Mouse (Mus musculus) spleen, adult 2 months (tissue): Measurements from ENCODE around the gene Rhobtb3.

Experiments used
- CTCF ChIP-seq: fragments of 200-500 bp; IDR thresholded peaks from 2 replicates; pipeline ENCODE4 v1.5.1; 2011; ENCODE audit warnings: mild to moderate bottlenecking, inconsistent platforms; ENCODE audit not compliant: insufficient read depth, insufficient read length, insufficient replicate concordance; ENCODE audit errors: extremely low read depth
- POLR2A ChIP-seq: fragments of 200-500 bp; IDR thresholded peaks from 2 replicates; pipeline ENCODE4 v1.6.1; 2011; ENCODE audit warnings: low read depth, low read length, inconsistent platforms

DNA sequence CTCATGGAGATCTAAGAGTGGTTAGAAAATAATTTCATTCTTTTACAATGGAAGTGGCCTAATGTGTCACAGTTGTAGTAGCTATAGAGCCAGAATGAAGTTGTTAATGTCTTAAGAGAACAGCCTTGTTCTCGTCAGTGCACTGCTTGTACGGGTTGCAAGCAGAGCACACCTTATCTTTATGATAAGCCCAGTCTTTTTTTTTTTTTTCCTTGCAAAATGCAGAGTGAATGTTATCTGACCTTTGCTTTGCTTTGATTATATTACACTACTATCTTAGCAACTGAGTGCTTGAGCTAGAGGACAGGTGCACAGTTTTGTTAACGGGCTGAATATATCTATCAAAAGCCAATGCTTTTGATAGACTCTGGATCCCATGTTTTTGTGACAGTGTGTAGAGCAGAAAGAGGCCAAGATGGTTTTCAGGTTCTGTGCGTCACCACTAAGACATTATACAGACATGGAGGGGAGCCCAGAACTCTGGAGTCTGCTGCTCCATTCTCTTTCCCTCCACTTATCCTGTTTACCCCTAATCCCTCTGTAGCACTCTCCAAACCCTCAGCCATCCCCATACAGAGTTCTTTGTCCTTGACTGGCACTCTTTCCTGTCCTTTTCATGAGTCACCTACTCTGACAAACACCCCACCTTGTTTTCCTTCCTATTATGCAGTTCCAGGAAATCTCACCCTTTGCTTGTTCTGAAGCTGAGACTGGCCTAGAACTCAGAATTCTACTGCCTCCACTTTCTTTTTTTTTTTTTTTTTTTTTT, 68.9 kb downstream of the Rhobtb3 start:
- TF ChIP-seq POLR2A: no peak
- no peak for TF ChIP-seq CTCF
